Mouse (Mus musculus) G1E (cell line): ENCODE measurements around the gene Rab3il1.

Experiments used
- CTCF ChIP-seq: IDR thresholded peaks from 2 replicates; pipeline ENCODE4 v1.5.1; 2012; ENCODE audit warnings: low read depth, low read length, inconsistent platforms, mixed read lengths
- GATA1 ChIP-seq: IDR thresholded peaks from 2 replicates; pipeline ENCODE4 v1.6.1; 2012; ENCODE audit warnings: borderline replicate concordance, low read length, inconsistent platforms, mixed read lengths
- POLR2AphosphoS5 ChIP-seq: IDR thresholded peaks from 2 replicates; pipeline ENCODE4 v1.6.1; 2012; ENCODE audit warnings: low read depth, low read length, inconsistent platforms; ENCODE audit not compliant: insufficient replicate concordance
- TAL1 ChIP-seq: conservative IDR thresholded peaks from 2 replicates; pipeline ENCODE4 v1.6.1; 2012; ENCODE audit warnings: low read depth, low read length, inconsistent platforms, mixed read lengths

DNA sequence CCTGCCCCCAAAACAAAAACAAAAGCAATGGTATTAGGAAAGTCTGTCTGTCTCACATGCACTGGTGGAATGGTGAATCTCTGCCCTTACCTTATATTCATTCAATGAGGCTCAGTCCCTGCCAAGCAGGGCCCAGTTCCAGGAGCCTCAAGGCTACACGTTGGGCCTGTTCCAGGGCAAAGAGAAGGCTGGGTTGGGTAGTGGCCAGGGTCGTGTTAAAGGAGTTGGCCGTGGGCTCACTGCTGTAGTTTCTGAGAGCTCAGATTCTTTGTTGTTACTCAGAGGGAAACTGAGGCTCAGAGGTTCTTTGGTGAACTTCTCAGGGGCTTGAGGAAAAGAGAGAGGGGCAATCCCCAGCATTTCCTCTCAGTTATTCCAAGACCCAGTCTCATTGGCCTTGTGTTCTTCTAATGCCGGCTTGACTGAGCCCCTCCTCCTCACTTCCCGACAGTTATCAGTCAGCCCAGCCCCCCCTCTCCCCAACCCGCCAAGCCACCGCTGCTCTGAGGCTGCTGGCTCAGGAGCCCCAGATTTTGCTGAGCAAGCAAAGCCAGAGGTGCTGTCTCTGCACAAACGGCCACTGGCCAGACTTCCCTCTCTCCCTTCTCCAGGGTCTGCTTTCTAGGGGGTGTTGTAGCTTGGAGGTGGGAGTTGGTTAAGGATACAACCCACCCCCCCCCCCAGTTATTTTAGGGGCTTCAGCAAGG lies 23.9 kb downstream of the Rab3il1 start:
- TF ChIP-seq CTCF = no peak
- TF ChIP-seq POLR2AphosphoS5 = no peak
- no peak for TF ChIP-seq TAL1
- no peak for TF ChIP-seq GATA1
